Comparison of ENCODE assay signal across 9 mouse cellular contexts in genomic region chr13:117048541-117048971, GRCm38 (mm10). TPM values are rescaled to one million over a fixed set of nuclear protein-coding genes. Genes with fewer than 3 reads are reported as not detected.
DNase-seq lines count a peak whose midpoint lies in the region; ATAC-seq lines count a peak whose summit lies in the region.
"Had no signal": no experiment of that assay in that cellular context is flagged by ENCODE, and none has a peak within 500 bp of the region (broad histone marks: within the 10 kb centered on the region; RNA-seq: fewer than 3 reads in every experiment).

No protein-coding gene starts in this region.

- no peak overlapping the region for H3K9ac ChIP-seq in hindbrain, embryonic 12.5 days

- H3K4me1 ChIP-seq in hindbrain, embryonic 12.5 days = no peaks in the 10 kb centered on the region

- ATAC-seq in hindbrain, embryonic 12.5 days (ENCODE audit: low FRiP score) = no peak

- H3K27me3 ChIP-seq in hindbrain, embryonic 12.5 days = no peaks in the 10 kb centered on the region

- H3K27ac ChIP-seq in hindbrain, embryonic 12.5 days = no peak overlapping the region

- WGBS in hindbrain, embryonic 12.5 days = 84% methylated on average over 5 of the region's 5 CpGs

- DNase-seq in left cerebral cortex, adult 11 months (ENCODE audit: low spot score) = peak; percentile 43
- no peak for DNase-seq in left cerebral cortex, postnatal 4 days
- peak; percentile 22 to 27 for DNase-seq in frontal cortex, postnatal 14 days (ENCODE audit: low spot score in 2 of 2)
- DNase-seq in lung, postnatal 4 days = peak; percentile 32 to 35
- peak; percentile 79 for DNase-seq in thymus, postnatal 0 days (ENCODE audit: low spot score)
- DNase-seq in embryo, embryonic 9.5 days (ENCODE audit: extremely low spot score) = no peak
- no peak for DNase-seq in adrenal gland, postnatal 14 days
- DNase-seq: cerebellum, postnatal 25 days had no signal

- H3K36me3 ChIP-seq in hindbrain, embryonic 12.5 days = no peaks in the 10 kb centered on the region

- H3K4me2 ChIP-seq in hindbrain, embryonic 12.5 days (replicated peaks) = no peak overlapping the region

- intact Hi-C loops in left cerebral cortex, postnatal 4 days (cut with DNase I) = no loop called here

- no peaks in the 10 kb centered on the region for H3K9me3 ChIP-seq in hindbrain, embryonic 12.5 days (replicated peaks)

- no peak overlapping the region for H3K4me3 ChIP-seq in hindbrain, embryonic 12.5 days

RNA-seq across cellular contexts. Expression of gene Parp8, which starts 23.2 kb away (rescaled TPM):
- 10 to 100 TPM; 62.5 to 62.8 TPM for total RNA-seq in left cerebral cortex, postnatal 4 days (2021)
- 9.8 TPM in 2 replicates for polyA plus RNA-seq in thymus, postnatal 0 days (2015; fragmentation: Nextera tagmentation; extraction: Ambion mirVana)
- polyA plus RNA-seq in hindbrain, embryonic 12.5 days (2016; fragmentation: Nextera tagmentation; extraction: Ambion mirVana) = 20.4 and 22.5 TPM in 2 replicates
- total RNA-seq in adrenal gland, postnatal 14 days (2021) = 9.2 and 12.2 TPM in 2 replicates

Comparison
In these comparisons a context has a peak if more than half of its experiments do, and no peak if none do; other contexts are left out.
1. DNase-seq: peak in left cerebral cortex, adult 11 months (single experiment), frontal cortex, postnatal 14 days (2 of 2), lung, postnatal 4 days (2 of 2) and thymus, postnatal 0 days (single experiment); none in left cerebral cortex, postnatal 4 days (single experiment), embryo, embryonic 9.5 days (single experiment) and adrenal gland, postnatal 14 days (single experiment).